Mouse (Mus musculus): ENCODE results near the gene Uhrf1bp1. TPM values are rescaled to one million over a fixed set of nuclear protein-coding genes. Genes with fewer than 3 reads are reported as not detected.

Uhrf1bp1 gene
- total RNA-seq, 1 experiment, result 16.5 TPM

DNA sequence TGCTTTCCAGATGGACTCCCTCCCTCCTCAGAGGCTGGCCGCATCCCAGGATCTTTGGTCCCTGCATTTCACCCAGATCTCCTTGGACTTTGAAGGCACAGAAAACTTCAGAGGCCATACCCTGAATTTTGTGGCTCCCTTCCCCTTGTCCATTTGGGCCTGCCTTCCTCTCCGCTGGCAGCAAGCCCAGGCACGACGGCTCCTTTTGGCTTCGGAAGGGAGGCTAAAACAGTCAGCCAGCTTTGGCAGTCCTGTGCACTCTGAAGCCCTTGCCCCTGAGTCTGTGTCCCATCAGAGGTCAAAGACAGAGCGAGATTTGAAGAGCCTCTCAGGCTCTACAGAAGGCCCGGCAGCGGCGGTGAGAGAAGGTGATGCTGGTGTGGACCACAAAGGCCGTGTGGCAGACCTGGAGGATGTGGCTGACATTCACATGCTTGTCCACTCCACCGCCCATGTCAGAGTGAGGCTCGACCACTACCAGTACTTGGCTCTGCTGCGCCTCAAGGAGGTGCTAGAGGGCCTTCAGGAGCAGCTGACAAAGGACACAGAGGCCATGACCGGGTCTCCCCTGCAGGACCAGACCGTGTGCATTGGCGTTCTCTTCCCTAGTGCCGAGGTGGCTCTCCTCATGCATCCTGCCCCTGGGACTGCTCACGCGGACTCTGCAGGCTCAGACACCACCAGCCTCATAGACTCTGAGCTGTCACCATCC is 30.4 kb downstream of the Uhrf1bp1 start:
- Histone ChIP-seq H3K4me3 (ENCODE audit: insufficient read depth in 1 of 2, low read depth in 1 of 2, low read length in 2 of 2, poor library complexity in 1 of 2, severe bottlenecking in 1 of 2) (peak overlapping the region; percentile 10 to 17; a peak in 1 of 4 replicates), H3K36me3 (ENCODE audit: control insufficient read depth, insufficient read depth, low read length, poor library complexity, severe bottlenecking) (peaks cover 51% of the 10 kb centered on the region), H3K9me3 (ENCODE audit: control insufficient read depth, insufficient read depth, low read depth, low read length) (no peaks in the 10 kb centered on the region), H3K9ac (ENCODE audit: insufficient read depth, low read depth, low read length, poor library complexity, severe bottlenecking) (no peak overlapping the region), H3K27ac (ENCODE audit: insufficient read depth, low read depth, low read length, poor library complexity, severe bottlenecking) (no peak overlapping the region), H3K4me1 (ENCODE audit: control insufficient read depth in 2 of 2, insufficient read depth in 2 of 2, low read length in 2 of 2, poor library complexity in 1 of 2) (peaks cover 0 to 2% of the 10 kb centered on the region in 2 experiments; a peak in 1 of 4 replicates)
- TF ChIP-seq HCFC1 (IDR thresholded peaks at IDR 0.05; ENCODE audit: borderline replicate concordance, insufficient read depth, low read length), result no peak
- TF ChIP-seq ZC3H11A (IDR thresholded peaks at IDR 0.05; ENCODE audit: borderline replicate concordance, low read depth, low read length), result no peak
- TF ChIP-seq MAFK (IDR thresholded peaks at IDR 0.05; ENCODE audit: insufficient read depth, low read depth, low read length), result no peak
- no peak for TF ChIP-seq ZNF384 (IDR thresholded peaks at IDR 0.05; ENCODE audit: low read depth, low read length)
- no peak for TF ChIP-seq CHD2 (IDR thresholded peaks at IDR 0.05; ENCODE audit: low read depth, low read length)
- DNase-seq (ENCODE audit: low read depth, low spot score), result no peak
- in situ Hi-C loops (cut with MboI; ENCODE audit: low sequenced_read_pairs in 2 of 2, unreplicated experiment in 2 of 2), result no loop called here

GRCm38 (mm10) chr17:27907512-27908205 is 51.4 kb downstream of the Uhrf1bp1 start:
- H3K4me1 ChIP-seq (ENCODE audit: control insufficient read depth in 2 of 2, insufficient read depth in 2 of 2, low read length in 2 of 2, poor library complexity in 1 of 2), result no peaks in the 10 kb centered on the region; a peak in 1 of 4 replicates
- H3K9ac ChIP-seq (ENCODE audit: insufficient read depth, low read depth, low read length, poor library complexity, severe bottlenecking), result peak overlapping the region; percentile 91
- H3K9me3 ChIP-seq (ENCODE audit: control insufficient read depth, insufficient read depth, low read depth, low read length), result no peaks in the 10 kb centered on the region
- DNase-seq (ENCODE audit: low read depth, low spot score), result peak; percentile 86
- H3K4me3 ChIP-seq (ENCODE audit: insufficient read depth in 1 of 2, low read depth in 1 of 2, low read length in 2 of 2, poor library complexity in 1 of 2, severe bottlenecking in 1 of 2), result peak overlapping the region; percentile 84 to 88
- TF ChIP-seq ZC3H11A (IDR thresholded peaks at IDR 0.05; ENCODE audit: borderline replicate concordance, low read depth, low read length) (no peak), HCFC1 (IDR thresholded peaks at IDR 0.05; ENCODE audit: borderline replicate concordance, insufficient read depth, low read length) (peak; percentile 87), ZNF384 (IDR thresholded peaks at IDR 0.05; ENCODE audit: low read depth, low read length) (no peak), MAFK (IDR thresholded peaks at IDR 0.05; ENCODE audit: insufficient read depth, low read depth, low read length) (no peak), CHD2 (IDR thresholded peaks at IDR 0.05; ENCODE audit: low read depth, low read length) (peak; percentile 93)
- peak overlapping the region; percentile 1; the same call in 1 of the 2 replicates for H3K27ac ChIP-seq (ENCODE audit: insufficient read depth, low read depth, low read length, poor library complexity, severe bottlenecking)
- peaks cover 7% of the 10 kb centered on the region; the same call in 1 of the 2 replicates for H3K36me3 ChIP-seq (ENCODE audit: control insufficient read depth, insufficient read depth, low read length, poor library complexity, severe bottlenecking)
- in situ Hi-C loops (cut with MboI; ENCODE audit: low sequenced_read_pairs in 2 of 2, unreplicated experiment in 2 of 2), result no loop called here

DNA sequence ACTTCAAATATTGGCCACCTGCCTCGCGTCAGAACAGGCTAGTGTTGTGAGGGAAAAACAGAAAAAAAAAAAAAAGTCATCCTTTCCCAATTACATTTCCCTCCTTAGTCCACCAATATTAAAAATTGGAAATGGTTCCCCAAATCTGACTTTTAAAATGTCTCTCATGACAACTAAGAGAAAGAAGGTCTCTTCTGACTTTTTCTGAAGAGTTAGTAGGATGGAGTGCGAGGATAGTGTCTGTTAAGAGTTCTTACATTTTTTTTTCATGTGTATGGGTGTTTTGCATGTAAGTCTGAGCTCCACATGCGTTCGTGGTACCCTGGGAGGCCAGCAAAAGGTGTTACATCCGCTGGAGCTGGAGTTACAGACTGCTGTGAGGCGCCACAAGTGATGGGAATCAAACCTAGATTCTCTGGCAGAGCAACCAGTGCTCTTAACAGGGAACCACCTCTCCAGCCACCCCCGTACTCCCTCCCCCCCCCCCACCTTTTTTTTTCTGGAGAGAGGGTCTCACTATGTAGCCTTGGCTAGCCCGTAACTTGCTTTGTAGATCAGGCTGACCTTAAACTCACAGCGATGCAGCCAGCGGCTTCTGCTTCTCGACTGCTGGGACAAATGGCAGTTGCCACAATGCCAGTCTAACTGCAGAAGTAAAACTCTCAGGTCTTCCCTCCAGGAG is 52.1 kb downstream of the Uhrf1bp1 start:
- Histone ChIP-seq H3K36me3 (ENCODE audit: control insufficient read depth, insufficient read depth, low read length, poor library complexity, severe bottlenecking) (peaks cover 4% of the 10 kb centered on the region; the same call in 1 of the 2 replicates), H3K9ac (ENCODE audit: insufficient read depth, low read depth, low read length, poor library complexity, severe bottlenecking) (peak overlapping the region; percentile 64), H3K9me3 (ENCODE audit: control insufficient read depth, insufficient read depth, low read depth, low read length) (no peaks in the 10 kb centered on the region), H3K27ac (ENCODE audit: insufficient read depth, low read depth, low read length, poor library complexity, severe bottlenecking) (no peak overlapping the region; the same call in 1 of the 2 replicates), H3K4me3 (ENCODE audit: insufficient read depth in 1 of 2, low read depth in 1 of 2, low read length in 2 of 2, poor library complexity in 1 of 2, severe bottlenecking in 1 of 2) (peak overlapping the region; percentile 76 to 89), H3K4me1 (ENCODE audit: control insufficient read depth in 2 of 2, insufficient read depth in 2 of 2, low read length in 2 of 2, poor library complexity in 1 of 2) (no peaks in the 10 kb centered on the region; a peak in 1 of 4 replicates)
- DNase-seq (ENCODE audit: low read depth, low spot score), result no peak
- TF ChIP-seq HCFC1 (IDR thresholded peaks at IDR 0.05; ENCODE audit: borderline replicate concordance, insufficient read depth, low read length), result no peak
- TF ChIP-seq ZNF384 (IDR thresholded peaks at IDR 0.05; ENCODE audit: low read depth, low read length), result 0 out of 2 replicates have a peak, but pooled peaks have one; percentile 32
- TF ChIP-seq CHD2 (IDR thresholded peaks at IDR 0.05; ENCODE audit: low read depth, low read length), result no peak
- TF ChIP-seq ZC3H11A (IDR thresholded peaks at IDR 0.05; ENCODE audit: borderline replicate concordance, low read depth, low read length), result no peak
- TF ChIP-seq MAFK (IDR thresholded peaks at IDR 0.05; ENCODE audit: insufficient read depth, low read depth, low read length), result no peak
- in situ Hi-C loops (cut with MboI; ENCODE audit: low sequenced_read_pairs in 2 of 2, unreplicated experiment in 2 of 2), result no loop called here

- Histone ChIP-seq H3K9me3 (ENCODE audit: control insufficient read depth, insufficient read depth, low read depth, low read length) (no peaks in the 10 kb centered on the region), H3K27ac (ENCODE audit: insufficient read depth, low read depth, low read length, poor library complexity, severe bottlenecking) (no peak within 1 kb of the TSS; the same call in 1 of the 2 replicates), H3K9ac (ENCODE audit: insufficient read depth, low read depth, low read length, poor library complexity, severe bottlenecking) (peak within 1 kb of the TSS; percentile 82), H3K36me3 (ENCODE audit: control insufficient read depth, insufficient read depth, low read length, poor library complexity, severe bottlenecking) (no peaks in the 10 kb centered on the region; the same call in 1 of the 2 replicates), H3K4me1 (ENCODE audit: control insufficient read depth in 2 of 2, insufficient read depth in 2 of 2, low read length in 2 of 2, poor library complexity in 1 of 2) (no peaks in the 10 kb centered on the region; a peak in 1 of 4 replicates), H3K4me3 (ENCODE audit: insufficient read depth in 1 of 2, low read depth in 1 of 2, low read length in 2 of 2, poor library complexity in 1 of 2, severe bottlenecking in 1 of 2) (peak within 1 kb of the TSS; percentile 76 to 89)
- TF ChIP-seq HCFC1 (IDR thresholded peaks at IDR 0.05; ENCODE audit: borderline replicate concordance, insufficient read depth, low read length) (peak; percentile 49; the same call in 1 of the 2 replicates), CHD2 (IDR thresholded peaks at IDR 0.05; ENCODE audit: low read depth, low read length) (no peak), MAFK (IDR thresholded peaks at IDR 0.05; ENCODE audit: insufficient read depth, low read depth, low read length) (no peak)
- DNase-seq (ENCODE audit: low read depth, low spot score), result peak; percentile 73
- in situ Hi-C loops (cut with MboI; ENCODE audit: low sequenced_read_pairs in 2 of 2, unreplicated experiment in 2 of 2), result no loop called here
Observed at GRCm38 (mm10) chr17:27908888-27909621, 52.8 kb downstream of the Uhrf1bp1 start, which contains the start of gene Anks1. Gene Anks1 (plus strand): TSS chr17:27909306.

Measured in ES-E14 (cell line).